Mouse (Mus musculus) lung, postnatal 0 days (tissue): ENCODE measurements at regions not wholly inside any gene's neighbourhood (a gene's known extent, or its start where the extent isn't known, plus 50 kb on each side); places are given as distances from the start of the nearest gene placed in this dataset.

Source experiments
- ATAC-seq: fragments of 200-750 bp; cut with Nextera tagmentation; 2 replicates; pipeline ENCODE4 v1.8.0; 2017; ENCODE audit warnings: moderate library complexity
- DNase-seq: peaks from one replicate; pipeline ENCODE4 v3.0.0-alpha.2; 2016; ENCODE audit warnings: low spot score
- H3K27ac ChIP-seq: fragments of 300-500 bp; sonication (generic); 2 replicates; pipeline ENCODE4 v1.5.1; 2014; ENCODE audit warnings: antibody characterized with exemption, mild to moderate bottlenecking, low read length, mixed read lengths
- H3K27me3 ChIP-seq: fragments of 300-500 bp; sonication (generic); replicated peaks from 2 replicates; pipeline ENCODE4 v1.6.1; 2014; ENCODE audit warnings: low read length, mixed read lengths; ENCODE audit not compliant: insufficient read depth
- H3K36me3 ChIP-seq: fragments of 300-500 bp; sonication (generic); 2 replicates; pipeline ENCODE4 v1.6.1; 2014; ENCODE audit warnings: low read length, mixed read lengths; ENCODE audit not compliant: insufficient read depth
- H3K4me1 ChIP-seq: fragments of 300-500 bp; sonication (generic); 2 replicates; pipeline ENCODE4 v1.6.1; 2014; ENCODE audit warnings: antibody characterized with exemption, low read depth, low read length, mixed read lengths; ENCODE audit not compliant: insufficient read depth
- H3K4me2 ChIP-seq: fragments of 300-500 bp; sonication (generic); replicated peaks from 2 replicates; pipeline ENCODE4 v1.6.1; 2014; ENCODE audit warnings: low read depth, mild to moderate bottlenecking, low read length, moderate library complexity, mixed read lengths
- H3K4me3 ChIP-seq: fragments of 300-500 bp; sonication (generic); 2 replicates; pipeline ENCODE4 v1.5.1; 2014; ENCODE audit warnings: low read depth, low read length
- H3K9ac ChIP-seq: fragments of 300-500 bp; sonication (generic); replicated peaks from 2 replicates; pipeline ENCODE4 v1.6.1; 2014; ENCODE audit warnings: low read depth, mild to moderate bottlenecking
- H3K9me3 ChIP-seq: fragments of 300-500 bp; sonication (generic); 2 replicates; pipeline ENCODE4 v1.6.1; 2016; ENCODE audit warnings: low read length, mixed read lengths
- CTCF ChIP-seq: IDR thresholded peaks from 2 replicates; pipeline ENCODE4 v1.5.1; 2016; ENCODE audit warnings: antibody characterized with exemption, mild to moderate bottlenecking
- EP300 ChIP-seq: IDR thresholded peaks from 2 replicates; pipeline ENCODE4 v1.6.1; 2016; ENCODE audit warnings: antibody characterized with exemption, mild to moderate bottlenecking, control low read depth
- WGBS: fragments of 180-500 bp; shearing (Covaris S2); extraction: QIAGEN DNeasy Blood & Tissue Kit; methylation state at CpG from one replicate; pipeline ENCODE4 v1.1.7; 2014; 5-methylcytosine and 5-hydroxymethylcytosine counted together

- Histone ChIP-seq H3K9ac (no peak overlapping the region), H3K4me1 (no peaks in the 10 kb centered on the region), H3K4me3 (no peak overlapping the region), H3K27me3 (no peaks in the 10 kb centered on the region), H3K27ac (no peak overlapping the region), H3K36me3 (no peaks in the 10 kb centered on the region), H3K4me2 (no peak overlapping the region), H3K9me3 (no peaks in the 10 kb centered on the region)
- no peak for TF ChIP-seq CTCF
- TF ChIP-seq EP300, result no peak
- ATAC-seq (no peak), DNase-seq (no peak)
- WGBS, result 66% methylated on average over 3 of the region's 3 CpGs
Measured at GRCm38 (mm10) chr7:37270841-37271240, 502.6 kb downstream of the Zfp536 start.

DNA sequence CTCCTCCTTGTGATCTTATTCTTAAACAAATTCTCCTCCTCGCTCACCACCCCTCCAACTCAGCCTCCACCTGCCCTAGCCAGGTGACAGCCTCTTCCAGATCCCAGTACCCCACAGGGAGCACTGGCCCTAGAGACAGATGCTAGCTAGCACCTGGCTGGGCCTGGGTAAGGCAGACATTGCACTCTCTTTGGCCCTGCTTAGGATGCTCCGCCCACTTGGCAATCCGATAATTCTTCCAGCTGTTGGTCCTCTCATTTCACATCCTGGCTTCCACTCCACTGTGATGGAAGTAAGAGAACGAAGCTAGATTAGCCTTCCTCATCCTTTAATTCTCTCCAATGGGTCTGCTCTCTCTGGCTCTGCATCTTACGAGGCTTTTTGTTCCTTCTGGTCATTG is 483.4 kb downstream of the Zfp536 start:
- Histone ChIP-seq H3K4me1 (no peaks in the 10 kb centered on the region), H3K27me3 (no peaks in the 10 kb centered on the region), H3K36me3 (no peaks in the 10 kb centered on the region), H3K4me2 (no peak overlapping the region), H3K4me3 (no peak overlapping the region), H3K9me3 (no peaks in the 10 kb centered on the region), H3K27ac (no peak overlapping the region), H3K9ac (no peak overlapping the region)
- no peak for TF ChIP-seq CTCF
- WGBS, result 31% methylated on average over 5 of the region's 5 CpGs
- no peak for ATAC-seq
- DNase-seq, result peak; percentile 28

DNA sequence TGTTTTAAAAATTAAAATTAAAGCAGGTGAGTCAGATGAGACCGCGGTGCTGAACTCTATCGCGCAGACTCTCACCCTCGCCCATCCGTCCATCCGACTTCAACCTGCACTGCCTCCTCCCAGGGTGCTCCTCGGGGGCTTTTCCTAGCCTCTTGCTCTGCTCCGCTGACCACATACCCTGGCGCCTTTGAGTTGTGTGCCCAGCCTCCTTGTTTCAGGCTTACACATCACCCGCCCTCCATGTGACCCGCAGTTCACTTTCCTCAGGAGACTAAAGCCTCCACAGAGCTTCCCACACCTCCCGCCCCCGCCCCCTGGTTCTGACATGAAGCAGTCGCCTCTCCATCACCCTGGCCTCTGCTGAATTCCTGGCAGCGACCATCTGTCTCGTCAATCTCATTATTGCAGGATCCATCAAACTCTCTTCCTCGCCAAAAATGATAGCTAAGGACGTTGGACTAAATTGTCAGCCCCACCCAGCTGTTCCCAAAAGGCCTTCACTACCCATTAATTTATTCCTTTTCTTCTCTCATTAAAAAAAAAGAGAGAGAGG is 482.9 kb downstream of the Zfp536 start:
- Histone ChIP-seq H3K36me3 (no peaks in the 10 kb centered on the region), H3K4me2 (no peak overlapping the region), H3K9ac (no peak overlapping the region), H3K9me3 (no peaks in the 10 kb centered on the region), H3K27me3 (no peaks in the 10 kb centered on the region), H3K4me3 (no peak overlapping the region), H3K27ac (no peak overlapping the region), H3K4me1 (no peaks in the 10 kb centered on the region)
- TF ChIP-seq EP300 (no peak), CTCF (no peak)
- ATAC-seq (no peak), DNase-seq (no peak)
- 29% methylated on average over 19 of the region's 19 CpGs for WGBS

- 79% methylated on average over 7 of the region's 7 CpGs for WGBS
- Histone ChIP-seq H3K27ac (no peak overlapping the region), H3K9me3 (no peaks in the 10 kb centered on the region), H3K4me1 (no peaks in the 10 kb centered on the region), H3K36me3 (no peaks in the 10 kb centered on the region), H3K4me2 (no peak overlapping the region), H3K4me3 (no peak overlapping the region), H3K9ac (no peak overlapping the region), H3K27me3 (no peaks in the 10 kb centered on the region)
- DNase-seq, result peak; percentile 12
- ATAC-seq, result no peak
- TF ChIP-seq EP300, result no peak
- no peak for TF ChIP-seq CTCF
Measured at GRCm38 (mm10) chr7:37291726-37292125, 481.7 kb downstream of the Zfp536 start.

- TF ChIP-seq CTCF (no peak), EP300 (no peak)
- Histone ChIP-seq H3K27me3 (no peaks in the 10 kb centered on the region), H3K4me1 (no peaks in the 10 kb centered on the region), H3K4me3 (no peak overlapping the region), H3K4me2 (no peak overlapping the region), H3K9me3 (no peaks in the 10 kb centered on the region), H3K36me3 (no peaks in the 10 kb centered on the region), H3K27ac (no peak overlapping the region), H3K9ac (no peak overlapping the region)
- ATAC-seq (no peak), DNase-seq (no peak)
- 71% methylated on average over 9 of the region's 9 CpGs for WGBS
Measured at GRCm38 (mm10) chr7:37292554-37292953, 480.9 kb downstream of the Zfp536 start.

- H3K4me1 ChIP-seq, result no peaks in the 10 kb centered on the region
- WGBS, result 19% methylated on average over 3 of the region's 3 CpGs
- no peak overlapping the region for H3K4me2 ChIP-seq
- H3K27me3 ChIP-seq, result no peaks in the 10 kb centered on the region
- H3K9ac ChIP-seq, result no peak overlapping the region
- H3K9me3 ChIP-seq, result no peaks in the 10 kb centered on the region
- no peak overlapping the region for H3K27ac ChIP-seq
- DNase-seq (no peak), ATAC-seq (no peak)
- no peak overlapping the region for H3K4me3 ChIP-seq
- peak; percentile 20; the same call in 1 of the 2 replicates for TF ChIP-seq CTCF
- no peak for TF ChIP-seq EP300
- H3K36me3 ChIP-seq, result no peaks in the 10 kb centered on the region
Measured at GRCm38 (mm10) chr7:37298888-37299287, 474.6 kb downstream of the Zfp536 start.

DNA sequence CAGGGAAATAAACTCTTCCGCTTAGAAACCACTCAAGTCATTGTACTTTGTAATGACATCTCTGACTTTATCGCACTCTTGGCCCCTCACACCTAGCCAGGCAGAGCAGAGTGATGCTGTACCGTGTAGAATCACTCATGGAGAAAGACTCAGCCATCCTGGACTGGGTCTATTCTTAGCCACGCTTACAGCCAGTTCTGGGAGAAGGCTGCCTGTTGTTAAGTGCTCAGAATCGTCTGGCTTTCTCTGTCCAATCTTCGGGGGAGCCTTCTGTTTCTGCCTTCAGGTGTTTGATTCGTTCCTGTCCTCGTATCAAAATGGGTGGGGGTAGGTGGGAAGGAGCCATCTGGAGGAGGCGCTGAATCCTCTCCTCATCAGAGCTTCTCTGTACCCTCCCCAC is 468.0 kb downstream of the Zfp536 start:
- no peaks in the 10 kb centered on the region for H3K36me3 ChIP-seq
- no peak for ATAC-seq
- no peaks in the 10 kb centered on the region for H3K9me3 ChIP-seq
- DNase-seq, result no peak
- WGBS, result 67% methylated on average over 9 of the region's 9 CpGs
- H3K4me1 ChIP-seq, result no peaks in the 10 kb centered on the region
- H3K27ac ChIP-seq, result no peak overlapping the region
- no peak for TF ChIP-seq EP300
- no peak for TF ChIP-seq CTCF
- H3K4me3 ChIP-seq, result no peak overlapping the region
- no peak overlapping the region for H3K9ac ChIP-seq
- no peaks in the 10 kb centered on the region for H3K27me3 ChIP-seq
- H3K4me2 ChIP-seq, result no peak overlapping the region
